15 mouse cellular contexts compared by ENCODE assay signal in genomic region chr19:53449137-53449783, GRCm38 (mm10). TPM values are rescaled to one million over a fixed set of nuclear protein-coding genes. Genes with fewer than 3 reads are reported as not detected.
DNase-seq lines count a peak whose midpoint lies in the region; ATAC-seq lines count a peak whose summit lies in the region.
"Had no signal": no experiment of that assay in that cellular context is flagged by ENCODE, and none has a peak within 500 bp of the region (broad histone marks: within the 10 kb centered on the region; RNA-seq: fewer than 3 reads in every experiment).

No protein-coding gene starts in this region.

- no peaks in the 10 kb centered on the region for H3K27me3 ChIP-seq in intestine, embryonic 16.5 days (replicated peaks; ENCODE audit: control insufficient read depth, insufficient read depth, low read length)

- peak overlapping the region; percentile 33; the same call in 1 of the 2 replicates for H3K27ac ChIP-seq in intestine, embryonic 16.5 days (ENCODE audit: low read length)
- H3K27ac ChIP-seq: hindbrain, embryonic 10.5 days; limb, embryonic 12.5 days had no signal

- peaks cover 45% of the 10 kb centered on the region for H3K4me1 ChIP-seq in intestine, embryonic 16.5 days (ENCODE audit: control insufficient read depth, insufficient read depth, low read length)

- no peak overlapping the region for H3K9ac ChIP-seq in intestine, embryonic 16.5 days (ENCODE audit: low read depth, low read length)
- H3K9ac ChIP-seq: limb, embryonic 12.5 days; liver, postnatal 0 days had no signal

- H3K36me3 ChIP-seq in intestine, embryonic 16.5 days (ENCODE audit: control insufficient read depth, insufficient read depth, low read length) = no peaks in the 10 kb centered on the region
- H3K36me3 ChIP-seq: G1E; hindbrain, embryonic 10.5 days; limb, embryonic 12.5 days had no signal

- H3K9me3 ChIP-seq in intestine, embryonic 16.5 days (ENCODE audit: control insufficient read depth, low read length) = no peaks in the 10 kb centered on the region
- H3K9me3 ChIP-seq: G1E; hindbrain, embryonic 10.5 days; limb, embryonic 12.5 days had no signal

- peak; percentile 17 to 60 for DNase-seq in kidney, postnatal 36 days
- no peak for DNase-seq in kidney, postnatal 4 days
- DNase-seq in R1 (ENCODE audit: low read depth, low spot score) = peak; percentile 97
- DNase-seq in yolk sac, embryonic 10.5 days (ENCODE audit: low spot score) = peak; percentile 90
- no peak for DNase-seq in gastrocnemius, postnatal 4 days (ENCODE audit: low spot score in 2 of 2)
- DNase-seq in adrenal gland, adult 2 months = no peak
- DNase-seq: kidney, adult 18-20 months; liver, postnatal 0 days; lung, postnatal 36 days; midbrain, embryonic 14.5 days had no signal

- H3K4me3 ChIP-seq in intestine, embryonic 16.5 days (ENCODE audit: low read length) = no peak overlapping the region
- H3K4me3 ChIP-seq: hindbrain, embryonic 10.5 days; limb, embryonic 12.5 days had no signal

- WGBS in intestine, embryonic 16.5 days = 74% methylated on average over 17 of the region's 17 CpGs

- ATAC-seq in intestine, embryonic 16.5 days = peak; percentile 83
- ATAC-seq: activated CD4-positive, CD25-positive, alpha-beta regulatory T cell, adult 4 months; liver, postnatal 0 days had no signal

- H3K4me2 ChIP-seq in intestine, embryonic 16.5 days (ENCODE audit: low read depth, low read length) = no peak overlapping the region
- H3K4me2 ChIP-seq: limb, embryonic 12.5 days had no signal

RNA-seq across cellular contexts. Expression of gene Smndc1, which starts 58.9 kb away (rescaled TPM):
- 36.3 and 40.5 TPM in 2 replicates for polyA plus RNA-seq in intestine, embryonic 16.5 days (2015; fragmentation: Nextera tagmentation; extraction: Ambion mirVana)
- 10 to 100 TPM; 36.6 to 42.4 TPM for total RNA-seq in gastrocnemius, postnatal 4 days (2021)
- 10 to 100 TPM; 38.1 to 48.6 TPM for total RNA-seq in adrenal gland, adult 2 months (2021)
- 1.2 TPM in 2 replicates for polyA plus RNA-seq in adrenal gland, adult 2 months (2012; rRNA removed)

Comparison
In these comparisons a context has a peak if more than half of its experiments do, and no peak if none do; other contexts are left out.
1. DNase-seq: peak in kidney, postnatal 36 days (2 of 2), R1 (single experiment) and yolk sac, embryonic 10.5 days (single experiment); none in kidney, postnatal 4 days (0 of 2), gastrocnemius, postnatal 4 days (0 of 2) and adrenal gland, adult 2 months (single experiment).